Mouse (Mus musculus) MN1 (cell line): ENCODE data around the gene Gltpd2.
"Not testable (repeated sequence)": the region's sequence is repeated elsewhere in the genome, so short reads cannot be mapped to it uniquely, and the experiment has no call there.

Experiments used
- DNase-seq: peaks from one replicate; pipeline ENCODE4 v3.0.0-alpha.2; 2016; ENCODE audit warnings: low spot score

The Gltpd2 gene

GRCm38 (mm10) chr11:70518923-70519322 lies at the start of gene Gltpd2:
TSS of gene Gltpd2 (plus strand) at chr11:70519196.
- no peak for DNase-seq

- no peak for DNase-seq
These were observed 49.2 kb upstream of the Gltpd2 start for GRCm38 (mm10) chr11:70469764-70470163.

DNA sequence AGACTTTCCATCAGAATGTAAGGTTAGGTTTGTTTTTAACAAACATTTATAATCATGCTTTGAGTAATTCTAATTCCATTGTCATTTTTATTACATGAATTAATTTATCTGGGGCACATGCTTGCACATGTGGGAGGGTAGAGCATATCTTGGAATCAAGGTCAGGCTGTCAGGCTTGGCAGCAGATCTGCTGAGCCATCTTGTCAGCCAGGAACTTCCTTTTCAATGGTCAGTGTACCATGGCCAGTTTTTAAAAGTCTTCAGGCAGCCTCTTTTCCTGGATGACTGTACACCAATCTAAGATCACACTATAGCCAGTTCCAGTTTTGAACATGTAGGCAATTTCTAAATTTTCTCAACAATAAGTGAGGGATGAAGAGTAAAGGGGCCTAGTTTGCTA lies 46.3 kb upstream of the Gltpd2 start:
- DNase-seq: no peak

- not testable (repeated sequence) for DNase-seq
These were observed 45.7 kb upstream of the Gltpd2 start for GRCm38 (mm10) chr11:70473291-70473690.

DNA sequence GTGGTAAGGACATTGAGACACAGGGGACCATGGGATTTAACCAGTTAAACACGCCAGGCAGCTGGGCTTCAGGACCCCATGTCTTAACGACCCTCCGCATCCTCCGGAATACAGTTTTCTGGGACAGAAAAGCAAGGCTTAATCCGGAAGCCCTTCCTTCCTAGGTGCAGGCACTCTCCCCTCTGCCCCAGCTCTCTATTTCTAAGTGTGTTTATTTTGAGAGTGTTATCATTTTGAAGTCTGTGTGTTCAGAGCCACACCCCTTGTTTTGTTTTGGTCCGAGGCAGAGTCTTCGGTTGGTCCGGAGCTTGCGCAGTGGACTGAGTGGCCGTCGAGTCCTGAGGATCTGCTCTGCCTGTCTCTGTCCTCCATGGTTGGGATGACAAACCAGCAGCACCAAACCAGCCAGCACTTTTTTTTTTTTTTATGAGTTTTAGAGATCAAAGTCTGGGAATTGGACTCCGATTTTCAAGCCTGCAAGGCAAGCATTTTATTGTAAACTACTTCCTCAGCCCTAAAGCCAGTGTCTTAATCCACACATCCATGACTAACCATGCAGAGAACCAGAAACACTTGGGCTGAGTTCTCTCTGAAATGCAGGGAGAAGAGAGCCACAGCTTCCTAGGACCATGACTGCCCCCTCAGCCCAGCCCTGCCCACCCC lies 44.0 kb upstream of the Gltpd2 start:
- DNase-seq: no peak

- no peak for DNase-seq
These were observed 33.5 kb upstream of the Gltpd2 start for GRCm38 (mm10) chr11:70485498-70485897.

- no peak for DNase-seq
These were observed 31.2 kb upstream of the Gltpd2 start for GRCm38 (mm10) chr11:70487816-70488215.

DNA sequence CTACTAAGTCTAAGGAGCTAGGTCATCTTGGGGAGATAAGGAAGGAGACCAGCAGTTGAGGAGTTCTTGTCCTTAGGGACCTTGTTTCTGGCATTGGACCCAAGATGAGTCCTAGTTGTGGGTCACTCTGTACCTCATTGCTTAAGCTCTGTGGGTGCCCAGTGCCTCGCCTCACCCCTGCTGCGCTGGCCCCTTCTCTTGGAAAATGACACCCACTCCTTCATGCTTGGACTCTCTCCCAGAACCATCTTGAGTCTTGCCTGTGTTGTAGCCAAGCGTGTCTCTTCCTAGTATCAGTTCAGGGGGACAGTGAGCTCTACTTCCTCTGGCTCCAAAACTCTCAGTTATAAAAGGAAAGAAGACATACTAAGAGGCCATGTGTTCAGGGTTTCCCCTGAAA lies 29.9 kb upstream of the Gltpd2 start:
- no peak for DNase-seq

- DNase-seq: no peak
These were observed 29.3 kb upstream of the Gltpd2 start for GRCm38 (mm10) chr11:70489684-70490083.

- DNase-seq: no peak
These were observed 19.2 kb upstream of the Gltpd2 start for GRCm38 (mm10) chr11:70499566-70500475.

- DNase-seq: no peak
These were observed 18.6 kb upstream of the Gltpd2 start for GRCm38 (mm10) chr11:70500476-70500812.

GRCm38 (mm10) chr11:70502018-70502417 lies 17.0 kb upstream of the Gltpd2 start:
- DNase-seq: no peak

- no peak for DNase-seq
These were observed 14.0 kb upstream of the Gltpd2 start, which contains the start of gene Tm4sf5 for GRCm38 (mm10) chr11:70504970-70505369. TSS of gene Tm4sf5 (plus strand) at chr11:70505244.

GRCm38 (mm10) chr11:70506385-70506784 lies 12.6 kb upstream of the Gltpd2 start:
- DNase-seq: peak; percentile 63

DNA sequence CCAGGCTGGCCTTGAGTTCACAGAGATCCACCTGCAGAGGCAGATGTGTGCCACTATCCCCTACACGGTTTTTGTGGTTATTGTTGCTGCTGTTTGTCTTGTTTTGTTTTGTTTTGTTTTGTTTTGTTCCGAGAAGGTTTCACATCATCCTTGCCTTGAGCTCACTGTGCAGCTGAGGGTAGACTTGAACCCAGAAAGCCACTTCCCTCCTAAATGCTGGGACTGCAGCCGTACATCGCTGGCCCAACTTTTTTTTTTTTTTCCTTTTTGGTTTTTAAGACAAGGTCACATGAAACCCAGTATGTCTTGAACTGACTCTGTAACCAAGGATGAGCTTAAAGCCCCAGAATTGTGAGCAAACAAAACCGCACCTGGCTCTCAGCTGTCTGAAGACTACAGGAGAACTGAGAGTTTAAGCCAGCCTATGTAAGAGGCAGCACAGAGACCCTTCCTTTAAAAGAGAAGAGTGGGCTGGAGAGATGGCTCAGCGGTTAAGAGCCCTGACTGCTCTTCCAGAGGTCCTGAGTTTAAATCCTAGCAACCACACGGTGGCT lies 12.0 kb upstream of the Gltpd2 start:
- no peak for DNase-seq

DNA sequence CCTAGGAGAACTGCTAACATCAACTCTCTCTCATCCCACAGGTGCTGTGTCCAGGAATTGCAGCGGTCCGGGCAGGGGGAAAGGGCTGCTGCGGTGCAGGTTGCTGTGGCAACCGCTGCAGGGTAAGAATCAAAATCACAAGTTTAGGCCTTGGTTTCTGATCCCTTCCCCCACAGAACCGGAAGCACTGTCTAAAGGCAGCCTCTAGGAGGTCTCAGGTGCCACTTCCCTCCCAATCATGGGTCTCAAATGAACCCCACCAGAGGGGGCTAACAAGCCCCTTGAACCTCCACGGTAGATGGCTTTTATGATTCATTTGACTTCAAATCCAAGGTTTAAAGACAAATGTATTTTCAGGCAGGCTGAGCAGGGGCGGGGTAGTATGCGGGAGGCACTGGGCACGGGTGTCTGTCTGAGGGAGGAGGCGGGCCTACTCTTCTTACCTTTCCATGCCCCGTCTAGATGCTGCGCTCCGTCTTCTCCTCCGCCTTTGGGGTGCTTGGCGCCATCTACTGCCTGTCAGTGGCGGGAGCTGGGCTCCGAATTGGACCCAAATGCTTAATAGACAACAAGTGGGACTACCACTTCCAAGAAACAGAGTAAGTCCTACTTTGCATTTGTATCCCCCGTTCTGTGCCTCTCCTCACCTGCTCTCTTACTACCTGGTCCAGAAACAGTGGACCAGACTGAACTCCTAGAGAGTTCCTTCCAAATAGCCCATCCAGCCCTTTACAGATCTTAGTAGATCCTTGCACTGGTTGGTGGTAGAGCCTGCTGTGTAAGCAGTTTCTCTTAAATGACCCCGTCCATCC lies 9.0 kb upstream of the Gltpd2 start:
- DNase-seq: peak; percentile 63

DNA sequence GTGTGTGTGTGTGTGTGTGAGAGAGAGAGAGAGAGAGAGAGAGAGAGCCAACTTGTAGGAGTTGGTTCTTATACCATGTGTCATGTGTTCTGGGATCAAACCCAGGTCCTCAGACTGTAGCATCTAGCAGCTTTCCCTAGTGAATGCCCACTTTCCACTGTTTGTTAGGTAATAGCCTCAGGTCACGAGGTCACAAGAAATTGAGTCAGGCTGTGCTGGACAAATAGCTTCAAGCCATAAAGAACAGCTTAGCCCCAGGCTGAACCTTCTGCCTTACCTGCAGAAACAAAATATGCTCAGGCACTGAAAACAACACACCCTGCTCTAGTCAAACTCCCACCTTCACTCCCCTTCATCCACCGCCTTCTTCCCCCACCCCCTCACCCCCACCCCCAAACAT lies 7.8 kb upstream of the Gltpd2 start:
- DNase-seq: no peak

DNA sequence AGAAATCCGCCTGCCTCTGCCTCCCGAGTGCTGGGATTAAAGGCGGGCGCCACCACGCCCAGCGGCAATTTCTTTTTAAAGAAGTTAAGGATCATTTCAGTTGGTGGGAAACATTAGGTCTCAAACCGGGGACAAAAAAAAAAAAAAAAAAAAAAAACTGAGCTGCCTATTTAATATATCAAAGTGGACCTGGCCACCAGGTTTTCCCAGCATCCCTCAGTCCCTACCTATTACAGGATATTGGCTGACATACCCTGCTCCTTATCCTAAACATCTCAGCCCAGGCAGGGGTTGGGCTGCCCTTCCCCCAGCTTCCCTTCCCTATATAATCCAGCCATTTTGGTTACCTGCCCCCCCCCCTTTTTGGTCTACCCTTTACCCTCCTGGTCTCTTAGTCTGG lies 7.2 kb upstream of the Gltpd2 start:
- no peak for DNase-seq

DNA sequence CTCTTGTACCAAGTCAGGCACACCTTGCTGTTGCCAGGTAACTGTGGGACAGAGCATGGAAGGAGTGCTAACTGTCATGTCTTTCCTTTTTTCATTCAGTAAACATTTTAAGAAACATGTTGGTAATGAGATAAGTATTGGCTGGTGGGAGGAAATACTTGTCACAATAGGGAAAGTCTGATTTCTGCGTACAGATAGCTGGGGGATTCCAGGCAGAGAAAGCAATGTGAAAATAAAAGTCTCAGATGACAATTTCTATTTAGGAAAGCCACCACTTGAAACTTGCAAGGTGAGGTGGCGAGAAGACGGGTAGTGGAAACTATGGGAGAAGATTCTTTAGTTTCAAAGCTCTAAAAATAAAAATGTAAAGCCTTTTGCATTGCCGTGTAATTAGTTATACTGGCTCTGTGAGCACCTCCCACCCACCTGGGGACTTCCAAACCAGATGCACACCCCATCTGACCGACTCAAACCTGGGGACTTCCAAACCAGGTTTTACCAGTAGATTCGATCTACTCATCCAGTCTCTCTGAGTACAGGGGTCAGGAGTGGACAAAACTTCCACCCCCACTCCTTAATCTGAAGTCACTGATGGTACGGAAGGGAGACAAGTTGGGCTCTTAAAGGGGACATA lies 6.2 kb upstream of the Gltpd2 start:
- DNase-seq: no peak

GRCm38 (mm10) chr11:70513520-70513919 lies 5.5 kb upstream of the Gltpd2 start:
- peak; percentile 35 for DNase-seq

- DNase-seq: no peak
These were observed 4.7 kb upstream of the Gltpd2 start, which contains the start of gene Vmo1 for GRCm38 (mm10) chr11:70514288-70514687. TSS of gene Vmo1 (minus strand) at chr11:70514616.

GRCm38 (mm10) chr11:70516352-70516751 lies 2.6 kb upstream of the Gltpd2 start:
- peak; percentile 70 for DNase-seq
